Mouse (Mus musculus): ENCODE results near the gene Smndc1. TPM values are rescaled to one million over a fixed set of nuclear protein-coding genes. Genes with fewer than 3 reads are reported as not detected.

Smndc1 gene
- polyA plus RNA-seq, 1 experiment from 2014 or later = 40.5 TPM

- Histone ChIP-seq H3K36me3 (ENCODE audit: control insufficient read depth, insufficient read depth, low read length) (no peaks in the 10 kb centered on the region), H3K9ac (ENCODE audit: low read depth, low read length) (no peak overlapping the region), H3K27ac (ENCODE audit: low read length) (no peak overlapping the region), H3K9me3 (ENCODE audit: control insufficient read depth, low read length) (no peaks in the 10 kb centered on the region), H3K4me3 (ENCODE audit: low read length) (no peak overlapping the region), H3K4me2 (ENCODE audit: low read depth, low read length) (no peak overlapping the region), H3K4me1 (ENCODE audit: control insufficient read depth, insufficient read depth, low read length) (0 out of 2 replicates have a peak, but pooled peaks cover 3% of the 10 kb centered on the region), H3K27me3 (replicated peaks; ENCODE audit: control insufficient read depth, insufficient read depth, low read length) (no peaks in the 10 kb centered on the region)
- 85% methylated on average over 13 of the region's 13 CpGs for WGBS
- no peak for ATAC-seq
These were observed 47.0 kb downstream of the Smndc1 start for GRCm38 (mm10) chr19:53343174-53343881.

GRCm38 (mm10) chr19:53340423-53340822, 50.0 kb downstream of the Smndc1 start:
- no peak overlapping the region for H3K4me3 ChIP-seq (ENCODE audit: low read length)
- WGBS = 22% methylated on average over 6 of the region's 6 CpGs
- no peak overlapping the region for H3K9ac ChIP-seq (ENCODE audit: low read depth, low read length)
- ATAC-seq = peak; percentile 55
- H3K27me3 ChIP-seq (replicated peaks; ENCODE audit: control insufficient read depth, insufficient read depth, low read length) = no peaks in the 10 kb centered on the region
- H3K4me1 ChIP-seq (ENCODE audit: control insufficient read depth, insufficient read depth, low read length) = 0 out of 2 replicates have a peak, but pooled peaks cover 3% of the 10 kb centered on the region
- H3K9me3 ChIP-seq (ENCODE audit: control insufficient read depth, low read length) = no peaks in the 10 kb centered on the region
- H3K4me2 ChIP-seq (ENCODE audit: low read depth, low read length) = no peak overlapping the region
- peaks cover 6% of the 10 kb centered on the region for H3K36me3 ChIP-seq (ENCODE audit: control insufficient read depth, insufficient read depth, low read length)
- no peak overlapping the region for H3K27ac ChIP-seq (ENCODE audit: low read length)

- Histone ChIP-seq H3K27ac (ENCODE audit: low read length) (no peak overlapping the region), H3K9ac (ENCODE audit: low read depth, low read length) (no peak overlapping the region), H3K27me3 (replicated peaks; ENCODE audit: control insufficient read depth, insufficient read depth, low read length) (no peaks in the 10 kb centered on the region), H3K4me3 (ENCODE audit: low read length) (no peak overlapping the region), H3K36me3 (ENCODE audit: control insufficient read depth, insufficient read depth, low read length) (peaks cover 15% of the 10 kb centered on the region), H3K4me1 (ENCODE audit: control insufficient read depth, insufficient read depth, low read length) (peaks cover 5% of the 10 kb centered on the region), H3K9me3 (ENCODE audit: control insufficient read depth, low read length) (no peaks in the 10 kb centered on the region), H3K4me2 (ENCODE audit: low read depth, low read length) (no peak overlapping the region)
- ATAC-seq = no peak
- 92% methylated on average over 9 of the region's 9 CpGs for WGBS
These were observed 55.1 kb downstream of the Smndc1 start for GRCm38 (mm10) chr19:53335241-53335640.

- Histone ChIP-seq H3K4me2 (ENCODE audit: low read depth, low read length) (no peak overlapping the region), H3K27me3 (replicated peaks; ENCODE audit: control insufficient read depth, insufficient read depth, low read length) (no peaks in the 10 kb centered on the region), H3K9me3 (ENCODE audit: control insufficient read depth, low read length) (no peaks in the 10 kb centered on the region), H3K36me3 (ENCODE audit: control insufficient read depth, insufficient read depth, low read length) (peaks cover 15% of the 10 kb centered on the region), H3K4me1 (ENCODE audit: control insufficient read depth, insufficient read depth, low read length) (peaks cover 5% of the 10 kb centered on the region), H3K4me3 (ENCODE audit: low read length) (no peak overlapping the region), H3K9ac (ENCODE audit: low read depth, low read length) (no peak overlapping the region), H3K27ac (ENCODE audit: low read length) (no peak overlapping the region)
- WGBS = 89% methylated on average over 6 of the region's 6 CpGs
- ATAC-seq = no peak
These were observed 56.6 kb downstream of the Smndc1 start for GRCm38 (mm10) chr19:53333730-53334129.

GRCm38 (mm10) chr19:53331882-53332500, 58.4 kb downstream of the Smndc1 start:
- Histone ChIP-seq H3K27ac (ENCODE audit: low read length) (no peak overlapping the region), H3K4me1 (ENCODE audit: control insufficient read depth, insufficient read depth, low read length) (peaks cover 5% of the 10 kb centered on the region), H3K4me2 (ENCODE audit: low read depth, low read length) (no peak overlapping the region), H3K36me3 (ENCODE audit: control insufficient read depth, insufficient read depth, low read length) (peaks cover 10% of the 10 kb centered on the region), H3K27me3 (replicated peaks; ENCODE audit: control insufficient read depth, insufficient read depth, low read length) (no peaks in the 10 kb centered on the region), H3K4me3 (ENCODE audit: low read length) (no peak overlapping the region), H3K9me3 (ENCODE audit: control insufficient read depth, low read length) (no peaks in the 10 kb centered on the region), H3K9ac (ENCODE audit: low read depth, low read length) (no peak overlapping the region)
- 90% methylated on average over 21 of the region's 21 CpGs for WGBS
- ATAC-seq = no peak

DNA sequence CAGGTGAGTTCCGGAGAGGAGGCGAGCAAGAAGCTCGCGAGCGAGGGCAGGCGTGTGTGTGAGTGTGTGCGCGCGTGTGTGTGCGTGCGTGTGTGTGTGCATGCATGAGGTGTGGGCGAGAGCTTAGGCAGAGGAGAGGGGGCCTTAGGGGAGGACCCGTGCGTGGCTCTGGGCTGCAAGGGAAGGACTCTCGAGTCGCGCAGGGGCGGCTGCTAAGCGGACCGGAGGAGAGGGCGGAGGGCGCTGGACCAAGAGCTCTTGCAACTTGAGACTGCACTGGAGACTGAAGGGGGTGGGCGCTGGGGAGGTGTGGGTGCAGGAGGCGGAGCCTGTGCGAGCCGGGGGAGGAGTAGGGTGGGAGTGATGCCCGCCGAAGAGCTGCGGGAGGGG, 60.4 kb downstream of the Smndc1 start:
- Histone ChIP-seq H3K9me3 (ENCODE audit: control insufficient read depth, low read length) (no peaks in the 10 kb centered on the region), H3K4me2 (ENCODE audit: low read depth, low read length) (peak overlapping the region; percentile 97), H3K9ac (ENCODE audit: low read depth, low read length) (peak overlapping the region; percentile 88), H3K27me3 (replicated peaks; ENCODE audit: control insufficient read depth, insufficient read depth, low read length) (no peaks in the 10 kb centered on the region), H3K4me1 (ENCODE audit: control insufficient read depth, insufficient read depth, low read length) (peaks cover 18% of the 10 kb centered on the region), H3K36me3 (ENCODE audit: control insufficient read depth, insufficient read depth, low read length) (peaks cover 8% of the 10 kb centered on the region), H3K4me3 (ENCODE audit: low read length) (peak overlapping the region; percentile 94), H3K27ac (ENCODE audit: low read length) (peak overlapping the region; percentile 54)
- ATAC-seq = peak; percentile 68
- WGBS = under 1% methylated on average over 29 of the region's 29 CpGs

Other genes starting within 250 kb of the Smndc1 start
- gene Mxi1, start 80.1 kb downstream of the Smndc1 start, polyA plus RNA-seq (2015; fragmentation: Nextera tagmentation; extraction: Ambion mirVana) = 10.3 and 12.9 TPM in 2 replicates
- gene Gm10197, start 18.8 kb downstream of the Smndc1 start, polyA plus RNA-seq (2015; fragmentation: Nextera tagmentation; extraction: Ambion mirVana) = not detected in 2 replicates
- gene Dusp5, start 138.5 kb upstream of the Smndc1 start, polyA plus RNA-seq (2015; fragmentation: Nextera tagmentation; extraction: Ambion mirVana) = 7.9 and 11.0 TPM in 2 replicates
- gene Nutf2-ps1, start 198.5 kb upstream of the Smndc1 start, polyA plus RNA-seq (2015; fragmentation: Nextera tagmentation; extraction: Ambion mirVana) = 299 and 330 TPM in 2 replicates
- gene Smc3, start 209.8 kb upstream of the Smndc1 start, polyA plus RNA-seq (2015; fragmentation: Nextera tagmentation; extraction: Ambion mirVana) = 43.9 and 50.8 TPM in 2 replicates